Mouse (Mus musculus) forebrain, embryonic 16.5 days (tissue): ENCODE data around the gene Cd52. TPM values are rescaled to one million over a fixed set of nuclear protein-coding genes. Genes with fewer than 3 reads are reported as not detected.

ENCODE experiments used
- ATAC-seq: fragments of 200-750 bp; cut with Nextera tagmentation; 2 replicates; pipeline ENCODE4 v1.8.0; 2017; ENCODE audit warnings: mild to moderate bottlenecking, moderate library complexity
- H3K27ac ChIP-seq: fragments of 300-500 bp; sonication (generic); 2 replicates; pipeline ENCODE4 v1.5.1; 2014; ENCODE audit warnings: low read length, control low read depth
- H3K27me3 ChIP-seq: fragments of 300-500 bp; sonication (generic); replicated peaks from 2 replicates; pipeline ENCODE4 v1.6.1; 2014; ENCODE audit warnings: low read length; ENCODE audit not compliant: control insufficient read depth, insufficient read depth
- H3K36me3 ChIP-seq: fragments of 300-500 bp; sonication (generic); 2 replicates; pipeline ENCODE4 v1.6.1; 2014; ENCODE audit not compliant: control insufficient read depth, insufficient read depth
- H3K4me1 ChIP-seq: fragments of 300-500 bp; sonication (generic); replicated peaks from 2 replicates; pipeline ENCODE4 v1.6.1; 2014; ENCODE audit warnings: low read length; ENCODE audit not compliant: control insufficient read depth, insufficient read depth
- H3K4me2 ChIP-seq: fragments of 300-500 bp; sonication (generic); 2 replicates; pipeline ENCODE4 v1.6.1; 2014; ENCODE audit warnings: mild to moderate bottlenecking, low read length, control low read depth
- H3K4me3 ChIP-seq: fragments of 300-500 bp; sonication (generic); replicated peaks from 2 replicates; pipeline ENCODE4 v1.5.1; 2014; ENCODE audit warnings: mild to moderate bottlenecking, low read length, control low read depth
- H3K9ac ChIP-seq: fragments of 300-500 bp; sonication (generic); replicated peaks from 2 replicates; pipeline ENCODE4 v1.6.1; 2014; ENCODE audit warnings: low read depth, low read length, control low read depth
- H3K9me3 ChIP-seq: fragments of 300-500 bp; sonication (generic); 2 replicates; pipeline ENCODE4 v1.6.1; 2016; ENCODE audit warnings: low read length; ENCODE audit not compliant: control insufficient read depth
- WGBS: fragments of 180-500 bp; shearing (Covaris S2); extraction: QIAGEN DNeasy Blood & Tissue Kit; methylation state at CpG from one replicate; pipeline ENCODE4 v1.1.7; 2014; 5-methylcytosine and 5-hydroxymethylcytosine counted together
- polyA plus RNA-seq: library from polyadenylated mRNA; unstranded; fragments of >200 nt; fragmentation: Nextera tagmentation; extraction: Ambion mirVana; gene quantifications from 2 replicates; pipeline ENCODE4 v1.2.1, GENCODE M21; 2015

The Cd52 gene
- polyA plus RNA-seq, 1 experiment from 2014 or later, result 1.4 TPM

- 76% methylated on average over 8 of the region's 8 CpGs for WGBS
- H3K4me3 ChIP-seq, result no peak overlapping the region
- ATAC-seq, result no peak
- H3K9me3 ChIP-seq, result no peaks in the 10 kb centered on the region
- no peak overlapping the region for H3K4me2 ChIP-seq
- H3K9ac ChIP-seq, result no peak overlapping the region
- peaks cover 2% of the 10 kb centered on the region; the same call in 1 of the 2 replicates for H3K27me3 ChIP-seq
- no peak overlapping the region for H3K27ac ChIP-seq
- peaks cover 2% of the 10 kb centered on the region; the same call in 1 of the 2 replicates for H3K4me1 ChIP-seq
- H3K36me3 ChIP-seq, result no peaks in the 10 kb centered on the region
Measured at GRCm38 (mm10) chr4:134062561-134062960, 32.3 kb downstream of the Cd52 start.

DNA sequence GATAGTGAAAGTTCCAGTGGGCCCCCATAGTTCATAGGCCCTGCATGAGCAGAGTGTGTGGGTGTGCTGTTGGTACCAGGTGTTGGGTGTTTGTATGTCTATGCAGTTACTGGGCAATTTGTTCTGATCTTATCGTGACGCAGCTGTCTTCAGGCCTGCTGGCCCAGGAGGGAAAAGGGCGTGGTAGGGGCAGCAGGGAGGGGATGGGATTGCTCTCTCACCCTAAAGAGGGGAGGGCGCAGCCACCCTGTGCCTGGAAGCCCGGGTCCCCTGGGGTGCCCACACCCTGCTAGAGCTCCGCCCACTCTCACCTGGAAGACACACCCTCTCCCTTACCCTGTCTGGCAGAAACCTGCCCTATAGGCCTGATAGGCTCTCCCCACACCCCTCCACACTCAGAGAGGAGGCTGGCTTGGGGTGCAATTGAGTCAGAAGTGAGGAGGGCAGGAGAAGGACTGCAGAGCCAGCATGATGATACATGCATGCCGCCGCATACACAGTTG lies 32.9 kb downstream of the Cd52 start:
- WGBS, result 53% methylated on average over 8 of the region's 8 CpGs
- Histone ChIP-seq H3K27ac (no peak overlapping the region), H3K4me3 (no peak overlapping the region), H3K27me3 (peaks cover 2% of the 10 kb centered on the region; the same call in 1 of the 2 replicates), H3K9ac (no peak overlapping the region), H3K4me1 (peaks cover 2% of the 10 kb centered on the region; the same call in 1 of the 2 replicates), H3K9me3 (no peaks in the 10 kb centered on the region), H3K36me3 (no peaks in the 10 kb centered on the region), H3K4me2 (no peak overlapping the region)
- no peak for ATAC-seq

- Histone ChIP-seq H3K27ac (no peak overlapping the region), H3K4me2 (no peak overlapping the region), H3K9ac (no peak overlapping the region), H3K9me3 (no peaks in the 10 kb centered on the region), H3K27me3 (peaks cover 2% of the 10 kb centered on the region; the same call in 1 of the 2 replicates), H3K4me3 (no peak overlapping the region), H3K4me1 (no peaks in the 10 kb centered on the region), H3K36me3 (no peaks in the 10 kb centered on the region)
- ATAC-seq, result no peak
- WGBS, result 60% methylated on average over 18 of the region's 18 CpGs
Measured at GRCm38 (mm10) chr4:134061166-134061830, 33.6 kb downstream of the Cd52 start.

DNA sequence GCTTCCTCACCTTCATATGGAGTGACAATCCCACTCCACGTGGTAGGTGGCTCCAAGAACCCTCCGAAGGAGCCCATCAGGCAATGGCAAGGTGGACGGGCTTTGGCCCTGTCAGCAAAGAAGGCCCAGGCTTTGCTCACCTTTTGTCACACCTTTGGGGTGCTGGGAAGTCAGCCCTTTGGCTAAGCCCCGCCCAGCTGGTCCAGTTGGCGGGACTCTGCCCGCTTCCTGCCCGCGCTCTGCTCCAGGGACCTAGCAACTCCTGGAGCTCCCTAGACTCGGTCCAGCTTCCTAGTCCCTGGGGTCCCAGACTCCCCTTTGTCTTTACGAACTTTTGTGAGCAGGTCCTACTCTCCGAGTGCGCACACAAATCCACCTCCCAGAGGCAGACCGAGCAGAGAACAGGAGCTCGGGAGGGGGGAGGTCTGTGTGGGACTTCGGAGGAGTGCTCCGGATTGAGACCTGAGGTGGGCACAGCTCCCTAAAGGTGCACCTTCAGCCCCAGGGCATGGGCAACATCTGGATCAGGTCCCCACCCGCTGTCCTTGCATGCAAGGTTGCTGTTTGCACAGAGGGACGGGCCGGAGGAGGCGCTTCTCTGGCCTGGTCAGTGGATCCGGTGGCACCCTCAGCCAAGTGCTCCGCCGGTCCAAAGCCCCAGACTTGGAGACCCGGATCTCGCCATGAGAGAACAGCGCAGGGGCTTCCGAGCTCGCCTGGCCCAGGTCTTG lies 34.6 kb downstream of the Cd52 start, which contains the start of gene Crybg2:
TSS of gene Crybg2 (plus strand) at position 681 of the 731 bp plus-strand sequence.
- H3K27ac ChIP-seq, result no peak within 1 kb of the TSS
- ATAC-seq, result no peak
- H3K4me1 ChIP-seq, result no peaks in the 10 kb centered on the region
- no peaks in the 10 kb centered on the region for H3K36me3 ChIP-seq
- no peak within 1 kb of the TSS for H3K4me2 ChIP-seq
- no peaks in the 10 kb centered on the region for H3K9me3 ChIP-seq
- H3K27me3 ChIP-seq, result no peaks in the 10 kb centered on the region; the same call in 1 of the 2 replicates
- 48% methylated on average over 28 of the region's 28 CpGs for WGBS
- no peak within 1 kb of the TSS for H3K4me3 ChIP-seq
- no peak within 1 kb of the TSS for H3K9ac ChIP-seq

- no peak overlapping the region for H3K4me3 ChIP-seq
- H3K4me2 ChIP-seq, result no peak overlapping the region
- H3K9me3 ChIP-seq, result no peaks in the 10 kb centered on the region
- no peak for ATAC-seq
- H3K9ac ChIP-seq, result no peak overlapping the region
- H3K36me3 ChIP-seq, result no peaks in the 10 kb centered on the region
- H3K4me1 ChIP-seq, result no peaks in the 10 kb centered on the region
- H3K27me3 ChIP-seq, result no peaks in the 10 kb centered on the region
- H3K27ac ChIP-seq, result no peak overlapping the region
- WGBS, result 90% methylated on average over 6 of the region's 6 CpGs
Measured at GRCm38 (mm10) chr4:134058908-134059307, 36.0 kb downstream of the Cd52 start.

DNA sequence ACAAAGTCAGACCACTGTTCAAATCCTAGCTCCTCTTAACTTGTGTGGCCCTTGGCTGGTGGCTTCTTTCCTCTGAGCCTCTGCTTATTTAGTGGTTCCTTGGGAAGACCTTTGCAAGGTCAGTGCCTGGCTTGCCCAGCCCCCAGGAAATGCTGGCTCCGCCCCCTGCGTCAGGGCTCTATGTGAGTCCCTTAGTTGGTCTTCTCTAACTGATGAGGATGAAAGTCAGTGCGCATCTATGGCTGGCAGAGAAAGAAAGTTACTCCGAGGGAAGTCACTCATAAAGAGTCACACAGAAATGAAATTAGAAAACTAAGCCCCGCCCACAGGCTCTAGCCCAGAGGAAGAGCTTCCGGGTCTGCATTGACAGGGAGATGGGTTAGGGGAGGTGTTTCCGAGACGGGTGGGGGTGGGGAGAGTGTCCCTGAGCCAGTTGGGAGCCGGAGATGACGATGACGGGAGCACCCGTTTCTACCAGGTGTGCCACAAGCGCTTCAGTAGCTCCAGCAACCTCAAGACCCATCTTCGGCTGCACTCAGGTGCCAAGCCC lies 36.6 kb downstream of the Cd52 start:
- Histone ChIP-seq H3K27ac (no peak overlapping the region), H3K4me1 (no peaks in the 10 kb centered on the region), H3K4me2 (no peak overlapping the region), H3K36me3 (no peaks in the 10 kb centered on the region), H3K4me3 (no peak overlapping the region), H3K9me3 (no peaks in the 10 kb centered on the region), H3K27me3 (no peaks in the 10 kb centered on the region), H3K9ac (no peak overlapping the region)
- 31% methylated on average over 14 of the region's 14 CpGs for whole genome bisulfite sequencing
- ATAC-seq, result no peak

DNA sequence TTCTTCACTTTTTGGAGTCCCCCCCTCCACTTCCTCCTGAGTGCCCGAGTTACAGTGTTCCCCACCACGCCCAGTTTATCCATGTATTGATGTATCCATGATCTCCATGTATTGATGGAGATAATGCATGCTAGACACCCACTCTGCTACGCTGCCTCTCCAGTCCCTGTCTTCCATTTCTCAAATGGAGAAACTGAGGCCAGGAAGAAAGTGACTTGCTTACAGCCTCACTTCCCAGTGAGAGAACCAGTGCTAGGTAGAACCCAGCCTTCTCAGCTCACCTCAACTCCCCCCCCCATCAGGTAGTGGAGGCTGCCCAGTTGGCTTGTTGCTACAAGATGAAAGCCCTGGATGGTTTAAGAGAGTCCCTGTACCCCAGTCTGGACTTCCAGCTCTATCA lies 41.3 kb downstream of the Cd52 start, which contains the start of gene Zfp683:
TSS of gene Zfp683 (plus strand) at position 301 of the 400 bp plus-strand sequence.
- H3K4me1 ChIP-seq, result peaks cover 4% of the 10 kb centered on the region
- H3K4me2 ChIP-seq, result no peak within 1 kb of the TSS
- no peak within 1 kb of the TSS for H3K9ac ChIP-seq
- H3K9me3 ChIP-seq, result no peaks in the 10 kb centered on the region
- no peaks in the 10 kb centered on the region for H3K36me3 ChIP-seq
- no peak within 1 kb of the TSS for H3K27ac ChIP-seq
- 89% methylated on average over 3 of the region's 3 CpGs for WGBS
- no peak for ATAC-seq
- no peaks in the 10 kb centered on the region for H3K27me3 ChIP-seq
- H3K4me3 ChIP-seq, result no peak within 1 kb of the TSS

GRCm38 (mm10) chr4:134052560-134052959 lies 42.3 kb downstream of the Cd52 start:
- no peaks in the 10 kb centered on the region for H3K9me3 ChIP-seq
- H3K36me3 ChIP-seq, result no peaks in the 10 kb centered on the region
- H3K4me2 ChIP-seq, result no peak overlapping the region
- no peak overlapping the region for H3K9ac ChIP-seq
- no peak overlapping the region for H3K27ac ChIP-seq
- WGBS, result 15% methylated on average over 8 of the region's 8 CpGs
- no peak overlapping the region for H3K4me3 ChIP-seq
- ATAC-seq, result no peak
- H3K27me3 ChIP-seq, result no peaks in the 10 kb centered on the region
- H3K4me1 ChIP-seq, result peaks cover 4% of the 10 kb centered on the region

GRCm38 (mm10) chr4:134051912-134052311 lies 43.0 kb downstream of the Cd52 start:
- no peak overlapping the region for H3K4me2 ChIP-seq
- ATAC-seq, result no peak
- H3K27me3 ChIP-seq, result no peaks in the 10 kb centered on the region
- H3K4me1 ChIP-seq, result peaks cover 4% of the 10 kb centered on the region
- H3K27ac ChIP-seq, result no peak overlapping the region
- no peaks in the 10 kb centered on the region for H3K36me3 ChIP-seq
- H3K9ac ChIP-seq, result no peak overlapping the region
- H3K9me3 ChIP-seq, result no peaks in the 10 kb centered on the region
- no peak overlapping the region for H3K4me3 ChIP-seq
- WGBS, result 82% methylated on average over 5 of the region's 5 CpGs
